Mouse (Mus musculus): Measurements from ENCODE around the gene Wdtc1.

GRCm38 (mm10) chr4:133278067-133278466 is 75.2 kb downstream of the Wdtc1 start:
- TF ChIP-seq MAZ (IDR thresholded peaks at IDR 0.05; ENCODE audit: low read depth, low read length) (no peak), CTCF (conservative IDR thresholded peaks at IDR 0.05 in 1 of 2, IDR thresholded peaks at IDR 0.05 in 1 of 2; ENCODE audit: low read depth in 2 of 2, low read length in 2 of 2) (no peak), UBTF (IDR thresholded peaks at IDR 0.05; ENCODE audit: low read depth, low read length) (no peak), NRF1 (IDR thresholded peaks at IDR 0.05; ENCODE audit: low read depth, low read length) (no peak), TCF12 (IDR thresholded peaks at IDR 0.05; ENCODE audit: low read depth, low read length) (no peak), RCOR1 (conservative IDR thresholded peaks at IDR 0.05; ENCODE audit: low read depth, low read length) (no peak), POLR2A (IDR thresholded peaks at IDR 0.05; ENCODE audit: low read depth, low read length) (no peak), ZKSCAN1 (IDR thresholded peaks at IDR 0.05; ENCODE audit: borderline replicate concordance, low read depth, low read length) (no peak), EP300 (IDR thresholded peaks at IDR 0.05; ENCODE audit: low read length) (no peak; the same call in 1 of the 2 replicates), TBP (conservative IDR thresholded peaks at IDR 0.05; ENCODE audit: low read depth, low read length) (no peak)
